Mouse (Mus musculus): ENCODE data around the gene Anks1b. TPM values are rescaled to one million over a fixed set of nuclear protein-coding genes. Genes with fewer than 3 reads are reported as not detected.

The Anks1b gene
- total RNA-seq, 2 experiments from 2014 or later: 0.62 to 1.3 TPM

DNA sequence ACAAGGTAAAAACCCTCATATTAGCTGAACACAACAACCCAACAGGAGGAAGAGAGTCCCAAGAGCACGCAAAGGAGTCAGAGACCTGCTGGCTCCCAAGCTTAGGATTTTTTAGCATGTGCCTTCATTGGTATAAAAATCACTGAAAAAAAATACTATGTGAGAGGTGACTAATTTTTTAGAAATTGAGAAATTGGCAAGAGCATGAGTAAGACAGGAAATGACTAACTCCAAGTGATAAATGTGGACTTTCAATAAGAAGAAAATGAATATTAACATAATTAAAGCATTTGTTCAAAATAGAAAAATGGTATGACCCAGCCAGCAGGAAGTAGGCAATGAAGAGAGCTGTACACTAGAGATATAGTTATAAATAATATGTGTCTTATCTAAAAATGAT is 271.1 kb downstream of the Anks1b start:
- no peak for DNase-seq (ENCODE audit: low spot score in 2 of 2)

DNA sequence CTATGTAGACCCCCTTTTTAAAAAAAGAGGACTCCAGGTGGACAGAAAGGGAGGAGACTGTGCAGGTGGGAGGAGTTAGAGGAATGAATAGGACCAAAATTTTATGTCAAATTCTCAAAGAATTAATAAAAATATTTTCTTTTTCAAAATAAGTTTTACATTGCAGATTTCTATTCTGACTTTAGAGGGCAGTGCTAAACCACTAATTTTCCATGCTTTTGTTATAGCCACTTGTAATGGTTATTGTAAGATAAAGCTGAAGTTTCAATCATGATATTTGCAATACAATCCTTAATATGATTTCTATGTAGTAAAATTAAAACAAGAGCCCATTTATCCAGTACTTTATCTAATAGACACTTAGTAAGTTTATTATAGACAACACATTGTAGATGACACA is 278.2 kb downstream of the Anks1b start:
- DNase-seq (ENCODE audit: low spot score in 2 of 2): no peak

DNA sequence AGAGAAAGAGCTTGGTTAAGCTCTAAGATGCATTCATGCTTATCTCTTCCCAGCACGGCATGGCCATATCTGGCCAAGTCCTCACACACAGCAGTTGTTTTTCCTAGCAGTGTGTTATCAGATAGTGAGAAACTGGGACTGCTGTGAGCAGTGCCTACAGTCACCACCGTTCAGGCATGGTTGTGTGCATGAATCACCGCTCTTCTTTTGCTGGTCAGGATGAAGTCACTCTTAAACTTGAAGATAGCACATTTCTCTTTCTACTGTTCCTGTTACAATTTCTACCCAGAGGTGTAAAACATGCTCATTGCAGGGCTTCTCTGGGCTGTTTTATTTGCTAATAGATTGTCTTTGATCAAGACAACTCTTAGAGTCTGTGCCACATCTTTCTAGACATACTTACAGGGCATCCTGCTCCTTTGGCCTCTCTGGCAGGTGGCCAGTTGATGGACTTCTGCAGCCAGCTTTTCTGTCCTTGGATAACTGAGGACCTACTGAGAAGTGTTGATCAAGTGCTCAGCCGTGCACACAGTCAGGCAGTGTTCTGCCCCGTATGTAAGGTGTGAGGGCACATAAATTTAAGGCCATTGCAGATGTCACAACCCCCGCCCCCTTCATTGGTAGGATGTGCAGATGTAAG is 296.8 kb downstream of the Anks1b start:
- DNase-seq (ENCODE audit: low spot score in 2 of 2): no peak

DNA sequence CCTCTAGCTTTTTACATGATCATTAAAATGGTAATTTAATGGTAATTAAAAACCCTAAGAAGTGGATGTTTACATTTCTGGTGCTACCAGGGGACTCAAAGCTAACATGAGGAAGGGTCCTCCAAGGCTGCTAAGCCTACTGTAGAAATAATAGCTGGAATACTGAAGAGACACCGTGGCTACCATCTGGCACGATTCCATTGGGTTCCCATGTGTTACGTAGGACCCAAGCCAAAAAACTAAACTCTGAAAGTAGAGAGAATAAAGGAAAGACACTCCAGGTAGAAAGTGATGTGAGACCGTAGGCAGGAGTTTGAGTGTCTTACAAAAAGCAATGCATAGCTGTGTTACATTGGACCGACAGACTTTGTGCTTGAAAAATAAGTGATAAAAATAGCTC is 317.1 kb downstream of the Anks1b start:
- no peak for DNase-seq (ENCODE audit: low spot score in 2 of 2)

DNA sequence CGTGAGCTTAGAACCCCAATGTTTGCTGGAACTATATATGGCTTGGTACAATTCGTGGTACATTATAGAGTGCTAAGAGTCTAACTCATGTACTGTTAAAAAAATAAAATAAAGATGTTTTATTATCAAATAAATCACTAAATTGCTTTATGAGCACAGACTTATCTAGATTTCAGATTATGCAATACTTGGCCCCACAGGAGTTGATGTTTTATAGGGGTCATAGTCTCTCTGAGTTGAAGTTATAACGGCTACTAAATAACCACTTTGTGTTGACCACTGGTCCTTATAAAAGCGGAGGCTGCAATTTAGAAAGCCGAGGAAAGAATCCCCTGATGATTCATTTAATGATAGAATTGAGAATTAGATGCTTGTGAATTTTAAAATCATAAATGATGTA is 323.6 kb downstream of the Anks1b start:
- DNase-seq (ENCODE audit: low spot score in 2 of 2): no peak

DNA sequence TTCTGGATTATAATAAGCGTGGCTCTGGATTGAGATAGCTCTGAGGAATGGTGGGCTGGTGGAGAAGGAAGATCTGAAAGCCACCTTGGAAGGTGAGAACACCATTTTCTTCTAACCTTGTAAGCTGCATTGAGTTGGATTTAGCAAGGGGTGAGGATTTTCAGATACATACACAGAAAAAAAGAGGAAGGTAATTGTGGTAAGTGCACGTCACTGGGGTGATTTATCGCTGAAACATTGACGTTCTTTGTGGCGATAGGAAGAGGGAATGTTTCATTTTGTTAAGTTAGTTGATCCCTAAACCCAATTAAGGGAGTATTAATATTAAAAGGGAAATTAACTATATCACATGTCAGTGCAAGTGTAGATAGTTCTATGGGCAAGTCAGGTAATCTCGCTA is 336.7 kb downstream of the Anks1b start:
- DNase-seq (ENCODE audit: low spot score in 2 of 2): no peak

DNA sequence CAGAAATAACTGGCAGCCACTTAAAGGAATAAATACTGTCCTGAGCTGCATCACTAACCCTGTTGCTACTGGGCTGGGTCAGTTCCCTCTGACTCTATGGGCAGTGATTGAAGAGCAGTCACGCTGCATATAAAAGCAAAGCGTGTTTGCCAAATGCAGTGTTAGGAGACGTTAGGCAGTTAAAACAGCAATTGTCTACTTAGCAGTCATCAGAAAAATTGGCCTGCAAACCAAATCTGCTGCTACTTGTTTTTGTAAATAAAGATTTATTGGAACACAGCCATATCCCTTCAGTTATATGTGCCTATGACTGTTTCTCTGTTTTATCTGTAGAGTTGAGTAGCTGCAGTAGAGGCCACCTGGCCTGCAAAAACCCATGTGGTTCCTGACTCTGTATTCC is 347.2 kb downstream of the Anks1b start:
- no peak for DNase-seq (ENCODE audit: low spot score in 2 of 2)

DNA sequence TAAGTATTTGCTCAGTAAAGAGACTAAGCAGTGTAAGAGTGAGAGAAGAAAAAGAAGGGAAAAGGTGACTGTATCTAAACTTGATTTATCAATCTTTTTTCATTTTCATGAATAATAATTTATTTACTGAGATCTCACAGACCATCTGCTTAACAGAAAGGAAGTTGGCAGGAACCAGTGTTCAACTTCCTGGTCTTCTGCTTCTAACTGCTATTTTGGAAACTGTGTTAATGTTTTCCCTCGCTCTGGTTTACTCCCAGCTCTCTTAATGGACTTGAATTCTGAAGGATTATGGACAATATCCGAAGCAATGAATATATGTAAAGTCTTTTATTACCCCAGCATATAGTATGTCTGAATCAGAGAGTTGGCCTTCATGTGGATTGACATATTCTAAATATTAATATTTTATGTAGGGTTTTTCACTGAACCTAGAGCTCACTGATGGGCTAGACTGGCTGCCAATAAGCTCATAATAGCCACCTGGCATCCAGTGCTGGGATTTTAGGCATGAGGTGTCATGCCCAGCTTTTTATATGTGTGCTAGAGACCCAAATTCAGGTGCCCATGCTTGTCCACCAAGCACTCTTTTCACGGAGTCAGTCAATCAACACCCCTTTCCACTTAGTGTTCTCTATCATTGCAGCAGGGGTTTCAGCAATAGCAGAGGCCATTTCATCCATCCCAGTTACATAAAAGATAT is 349.6 kb downstream of the Anks1b start:
- DNase-seq (ENCODE audit: low spot score in 2 of 2): no peak

DNA sequence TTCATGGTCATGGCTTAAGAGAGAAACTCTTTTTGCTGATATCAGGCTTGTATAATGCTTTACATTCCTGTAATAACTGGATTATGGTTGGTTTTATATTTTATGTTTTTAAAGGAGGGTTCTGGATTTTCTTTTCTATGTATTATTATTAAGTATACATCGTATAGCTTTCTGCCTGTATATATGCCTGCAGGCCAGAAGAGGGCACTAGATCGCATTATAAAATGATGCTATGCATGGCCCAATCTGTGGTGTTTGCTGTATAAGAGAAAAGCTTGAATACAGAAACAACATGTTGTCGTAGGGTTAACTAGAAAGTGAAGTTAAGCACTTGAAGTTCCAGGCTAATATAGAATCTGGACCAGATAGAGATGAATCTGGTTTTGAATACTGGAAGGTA is 362.0 kb downstream of the Anks1b start:
- no peak for DNase-seq (ENCODE audit: low spot score in 2 of 2)

DNA sequence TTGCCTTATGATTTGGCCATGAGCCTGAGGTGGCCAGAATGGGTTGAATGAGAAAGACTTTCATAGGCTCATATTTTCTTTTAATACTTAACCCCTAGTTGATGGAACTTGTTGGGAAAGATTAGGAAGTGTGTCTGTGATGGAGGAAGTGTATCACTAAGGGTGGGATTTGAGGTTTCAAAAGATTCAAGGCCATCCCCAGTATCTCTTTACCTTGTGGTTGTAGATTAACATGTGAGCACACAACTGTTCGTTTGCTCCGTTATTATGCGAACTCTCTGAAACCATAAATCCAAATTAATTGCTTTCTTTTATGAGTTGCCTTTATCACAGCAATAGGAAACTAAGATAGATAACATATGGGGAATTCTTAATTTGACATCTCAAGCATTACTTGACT is 364.0 kb downstream of the Anks1b start:
- DNase-seq (ENCODE audit: low spot score in 2 of 2): no peak

DNA sequence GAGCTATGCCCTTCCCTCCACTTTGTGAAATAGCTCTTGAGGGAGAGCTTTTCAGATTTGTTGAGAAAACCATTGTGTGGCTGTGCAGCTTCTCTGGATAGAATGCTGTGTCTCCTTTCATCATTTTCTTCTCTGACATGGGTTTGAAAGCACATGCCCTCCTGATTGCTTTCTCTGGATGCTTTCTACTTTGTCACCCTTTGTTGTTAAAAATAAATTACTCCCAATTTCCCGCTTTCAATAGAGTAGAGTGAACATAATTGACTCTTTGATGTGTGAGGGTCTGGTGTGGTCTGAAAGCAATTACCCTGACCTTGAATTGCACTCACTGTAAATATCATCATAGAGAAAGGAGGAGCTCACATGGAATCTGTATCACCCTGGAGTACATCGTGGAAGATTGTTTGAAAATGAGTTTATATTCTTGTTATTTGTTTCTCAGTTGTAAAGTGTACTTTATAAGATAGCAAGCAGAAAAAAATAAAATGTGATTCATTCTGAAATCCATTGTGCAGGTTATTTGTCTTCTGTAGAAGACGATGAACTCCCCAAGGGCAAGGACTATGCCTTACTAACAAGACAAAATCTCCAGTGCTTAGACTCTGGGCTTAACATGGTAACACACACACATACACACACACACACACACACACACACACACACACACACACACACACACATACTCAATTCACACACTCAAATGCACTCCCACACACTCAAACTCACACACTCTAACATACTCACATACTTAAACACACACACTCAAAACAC is 385.8 kb downstream of the Anks1b start:
- DNase-seq (ENCODE audit: low spot score in 2 of 2): no peak

DNA sequence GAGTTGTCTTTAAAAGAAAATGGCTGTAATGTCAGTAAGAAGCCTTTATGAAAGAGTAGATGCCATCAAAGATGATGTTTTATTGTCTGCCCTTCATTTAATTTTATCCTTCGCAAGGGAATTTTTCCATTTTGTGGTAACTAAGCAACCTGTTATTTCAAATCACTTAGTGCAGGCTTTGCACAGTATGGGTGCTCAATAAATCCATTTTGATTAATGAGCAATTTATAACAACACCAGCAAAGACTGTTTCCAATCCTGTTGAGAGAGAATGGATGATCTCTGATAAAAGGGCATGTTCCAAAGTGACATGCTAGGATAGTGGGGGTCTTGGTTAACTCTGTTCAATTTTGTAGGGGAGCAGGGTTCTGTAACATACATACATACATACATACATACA is 398.0 kb downstream of the Anks1b start:
- no peak for DNase-seq (ENCODE audit: low spot score in 2 of 2)

DNA sequence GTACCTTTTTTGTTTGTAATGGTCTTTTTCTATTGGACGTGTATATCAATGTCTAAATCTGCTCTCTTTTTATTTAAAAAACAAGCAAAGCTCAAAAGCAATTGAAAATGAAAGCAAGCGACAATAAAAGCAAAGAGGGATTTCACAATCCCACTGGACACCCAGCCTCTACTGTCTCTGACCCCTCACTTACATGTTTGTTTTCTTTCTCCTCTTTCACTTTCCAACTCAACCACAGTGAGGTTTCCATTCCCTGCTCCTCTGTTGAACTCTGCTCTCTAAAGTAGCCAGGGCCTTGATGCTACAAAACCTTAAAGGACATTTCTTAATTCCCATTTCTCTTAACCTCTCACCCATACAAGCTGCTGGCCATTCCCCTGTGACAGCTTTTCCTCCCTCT is 400.0 kb downstream of the Anks1b start:
- DNase-seq (ENCODE audit: low spot score in 2 of 2): no peak

DNA sequence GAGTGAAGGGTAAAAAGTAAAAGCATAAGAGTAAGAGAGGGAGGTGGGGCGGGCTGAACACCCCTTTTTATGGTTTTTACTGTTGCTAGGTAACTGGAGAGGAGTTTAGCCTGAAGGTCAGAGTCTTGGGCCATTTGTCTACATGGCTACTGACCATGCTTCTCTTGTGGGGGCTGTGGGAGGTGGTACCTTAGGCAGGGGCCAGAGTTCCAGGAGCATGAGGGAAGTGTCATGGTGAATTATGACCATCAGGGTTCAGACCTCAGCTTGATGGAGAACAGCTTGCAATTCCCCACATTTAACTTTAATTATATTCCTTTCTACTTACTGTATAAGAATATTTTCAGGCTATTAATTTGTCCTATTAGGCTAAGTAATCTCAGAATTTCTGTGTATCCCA is 413.3 kb downstream of the Anks1b start:
- no peak for DNase-seq (ENCODE audit: low spot score in 2 of 2)

DNA sequence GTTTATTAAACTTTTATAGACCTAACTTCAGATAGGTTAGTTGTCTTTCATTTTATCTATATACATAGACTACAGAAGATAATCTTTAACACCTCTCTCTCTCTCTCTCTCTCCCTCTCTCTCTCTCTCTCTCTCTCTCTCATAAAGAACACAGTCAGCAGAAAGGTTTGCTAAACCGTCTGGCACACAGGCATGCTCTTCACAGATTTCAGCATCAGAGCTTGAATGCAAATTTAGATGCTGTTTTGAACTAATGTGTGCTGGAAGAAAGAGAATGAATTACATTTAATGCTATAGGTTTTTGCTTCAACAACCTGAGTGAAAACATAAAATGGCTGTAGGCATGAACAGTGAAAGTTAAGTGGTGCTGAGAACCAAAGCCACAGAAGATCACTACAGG is 429.9 kb downstream of the Anks1b start:
- DNase-seq (ENCODE audit: low spot score in 2 of 2): no peak

DNA sequence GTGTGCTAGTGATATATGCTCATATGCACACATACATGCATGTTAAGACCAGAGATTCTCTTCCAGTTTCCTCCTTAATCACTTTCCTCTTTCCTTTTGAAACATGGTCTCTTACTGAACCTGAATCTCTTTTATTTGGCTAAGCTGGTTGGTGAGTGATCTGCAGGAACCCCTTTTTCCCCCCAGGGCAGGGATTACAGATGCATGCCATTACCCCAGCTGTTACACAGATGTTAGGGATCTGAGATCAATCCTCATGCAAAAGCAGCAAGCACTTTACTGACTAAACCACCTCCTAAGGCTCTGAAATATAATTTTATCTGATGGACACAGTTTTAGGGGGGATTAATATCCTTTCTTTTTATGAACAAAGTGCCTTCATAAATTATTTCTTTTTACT is 432.8 kb downstream of the Anks1b start:
- no peak for DNase-seq (ENCODE audit: low spot score in 2 of 2)

DNA sequence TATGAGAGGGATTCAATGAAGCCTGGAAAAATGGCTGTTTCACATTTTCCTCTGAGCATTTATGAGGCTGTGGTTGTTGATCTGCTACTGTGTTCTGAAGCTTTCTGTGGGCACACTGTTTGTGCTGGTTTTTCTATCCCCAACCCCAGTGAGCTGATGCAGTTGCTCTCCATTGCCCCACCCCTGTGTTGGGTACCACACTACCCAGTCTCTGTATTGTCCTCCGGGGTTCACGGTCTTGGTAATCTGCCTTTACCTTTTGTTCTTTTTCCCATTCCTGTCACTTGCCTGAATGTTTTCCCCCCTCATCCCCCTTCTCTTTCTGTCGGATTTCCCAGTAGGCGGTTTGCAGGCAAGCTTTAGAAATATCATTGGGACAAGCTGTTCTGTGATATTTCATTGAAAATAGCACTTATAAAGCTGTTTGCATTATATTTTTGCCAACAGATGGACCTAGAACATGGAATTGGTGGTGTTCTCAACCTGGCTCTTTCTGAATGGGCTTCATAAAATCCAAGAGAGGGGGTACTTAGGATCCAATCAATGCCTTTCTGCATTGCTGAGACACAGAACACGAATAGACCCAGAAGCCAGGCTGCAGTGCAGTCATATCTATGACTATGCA is 434.7 kb downstream of the Anks1b start:
- no peak for DNase-seq (ENCODE audit: low spot score in 2 of 2)

DNA sequence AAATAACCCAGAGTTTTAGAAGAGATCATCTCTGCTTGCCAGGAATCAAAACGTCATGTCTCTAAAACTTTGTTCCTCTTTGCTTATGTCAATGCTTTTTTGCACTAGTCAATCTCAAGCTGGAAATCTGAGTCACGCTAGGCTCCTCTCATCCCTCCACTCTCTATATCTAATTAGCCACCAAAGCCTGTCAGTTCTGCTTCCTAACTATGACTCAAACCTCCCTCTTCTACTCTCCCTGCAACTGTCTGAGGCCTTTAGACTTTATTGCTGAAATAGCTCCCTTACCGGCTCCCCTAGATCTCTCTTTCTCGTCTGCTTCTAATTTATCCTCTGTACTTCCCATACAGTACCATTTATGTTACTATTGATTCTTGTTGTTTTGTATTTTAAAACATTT is 456.5 kb downstream of the Anks1b start:
- DNase-seq (ENCODE audit: low spot score in 2 of 2): no peak

DNA sequence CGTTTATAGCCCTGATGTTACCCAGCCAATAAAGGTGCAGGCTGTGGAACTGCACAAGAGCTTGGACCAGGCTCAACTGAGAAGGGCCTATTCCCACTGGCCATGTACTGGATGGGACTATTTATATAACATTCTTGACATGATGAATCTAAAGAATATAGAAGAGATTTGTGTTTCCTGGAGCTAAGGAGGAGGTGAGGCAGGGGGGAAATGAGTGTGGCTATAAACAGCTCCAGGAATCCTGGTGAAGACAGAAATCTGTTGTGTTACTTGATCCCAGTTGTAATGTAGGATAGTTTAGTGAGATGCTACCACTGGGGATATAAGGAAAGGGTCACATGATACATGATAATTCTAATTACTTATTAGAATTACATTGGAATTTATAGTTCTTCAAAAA is 472.1 kb downstream of the Anks1b start:
- no peak for DNase-seq (ENCODE audit: low spot score in 2 of 2)

DNA sequence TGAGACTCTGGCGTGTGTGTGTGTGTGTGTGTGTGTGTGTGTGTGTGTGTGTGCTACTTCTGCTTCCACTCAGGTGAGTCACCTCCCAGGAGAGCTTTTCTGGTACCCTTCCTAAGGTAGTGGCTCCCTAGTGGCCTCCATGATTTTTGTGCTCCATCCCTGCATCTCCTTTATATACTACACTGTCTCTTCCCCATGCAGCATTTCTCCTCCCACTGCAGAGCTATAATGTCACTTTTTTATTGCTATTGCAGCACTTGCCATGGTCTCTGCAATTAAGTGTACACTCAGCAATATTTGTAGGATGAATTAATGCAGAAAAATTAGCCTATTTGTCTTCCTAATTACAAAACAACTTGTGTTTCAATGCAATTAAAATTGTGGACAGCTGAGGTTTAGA is 482.9 kb downstream of the Anks1b start:
- DNase-seq (ENCODE audit: low spot score in 2 of 2): no peak

DNA sequence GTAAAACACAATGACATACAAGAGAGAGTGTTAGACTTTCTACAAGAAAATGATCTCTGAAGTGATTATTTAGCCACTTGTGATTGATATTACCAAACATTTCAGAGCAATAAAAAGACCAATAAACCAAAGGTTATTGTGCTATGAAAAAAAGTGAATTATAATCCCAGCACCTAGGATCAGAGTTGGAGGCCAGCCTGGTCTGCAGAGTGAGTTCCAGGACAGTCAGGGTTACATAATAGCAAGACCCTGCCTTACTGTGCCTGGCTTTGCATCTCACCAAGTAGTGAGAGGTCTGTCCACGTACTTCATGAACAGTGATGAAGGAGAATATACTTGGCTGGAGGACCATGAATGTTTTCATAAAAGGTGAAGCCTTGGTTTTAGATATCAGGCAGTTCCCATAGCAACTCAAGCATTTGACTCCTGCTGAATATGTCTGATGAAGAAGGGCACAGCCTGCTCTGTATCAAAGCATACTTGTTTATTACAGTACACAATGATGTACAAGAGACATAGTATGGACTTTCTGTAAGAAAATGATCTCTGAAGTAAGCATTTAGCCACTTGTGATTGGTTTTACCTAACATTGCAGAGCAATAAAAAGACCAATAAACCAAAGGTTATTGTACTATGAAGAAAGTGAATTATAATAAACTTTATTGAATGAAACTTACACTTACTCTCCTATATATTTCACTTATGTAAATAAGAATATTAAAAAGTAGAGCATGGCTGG is 484.0 kb downstream of the Anks1b start:
- DNase-seq (ENCODE audit: low spot score in 2 of 2): no peak
